Mouse (Mus musculus) embryonic facial prominence, embryonic 10.5 days (tissue): ENCODE data around the gene Tiprl. TPM values are rescaled to one million over a fixed set of nuclear protein-coding genes. Genes with fewer than 3 reads are reported as not detected.

Experiments used
- DNase-seq: peaks from one replicate; pipeline ENCODE4 v3.0.0-alpha.2; 2017; ENCODE audit warnings: low spot score
- H3K27ac ChIP-seq: fragments of 300-500 bp; sonication (generic); replicated peaks from 2 replicates; pipeline ENCODE4 v1.5.1; 2016; ENCODE audit warnings: mild to moderate bottlenecking
- H3K27me3 ChIP-seq: fragments of 300-500 bp; sonication (generic); replicated peaks from 2 replicates; pipeline ENCODE4 v1.6.1; 2016; ENCODE audit warnings: low read depth, mild to moderate bottlenecking; ENCODE audit not compliant: poor library complexity, severe bottlenecking
- H3K36me3 ChIP-seq: fragments of 300-500 bp; sonication (generic); replicated peaks from 2 replicates; pipeline ENCODE4 v1.6.1; 2016; ENCODE audit warnings: mild to moderate bottlenecking, moderate library complexity
- H3K4me1 ChIP-seq: fragments of 300-500 bp; sonication (generic); 2 replicates; pipeline ENCODE4 v1.6.1; 2016
- H3K4me3 ChIP-seq: fragments of 300-500 bp; sonication (generic); 2 replicates; pipeline ENCODE4 v1.5.1; 2016; ENCODE audit warnings: mild to moderate bottlenecking, moderate library complexity
- H3K9me3 ChIP-seq: fragments of 300-500 bp; sonication (generic); 2 replicates; pipeline ENCODE4 v1.6.1; 2016; ENCODE audit warnings: mild to moderate bottlenecking
- WGBS: fragments of 180-500 bp; shearing (Covaris S2); methylation state at CpG from one replicate; pipeline ENCODE4 v1.1.7; 2016; 5-methylcytosine and 5-hydroxymethylcytosine counted together
- polyA plus RNA-seq: library from polyadenylated mRNA; unstranded; fragments of >200 nt; fragmentation: Nextera tagmentation; extraction: Ambion mirVana; gene quantifications from 2 replicates; pipeline ENCODE4 v1.2.1, GENCODE M21; 2016

Gene Tiprl
- polyA plus RNA-seq, 1 experiment from 2014 or later = 105 TPM

DNA sequence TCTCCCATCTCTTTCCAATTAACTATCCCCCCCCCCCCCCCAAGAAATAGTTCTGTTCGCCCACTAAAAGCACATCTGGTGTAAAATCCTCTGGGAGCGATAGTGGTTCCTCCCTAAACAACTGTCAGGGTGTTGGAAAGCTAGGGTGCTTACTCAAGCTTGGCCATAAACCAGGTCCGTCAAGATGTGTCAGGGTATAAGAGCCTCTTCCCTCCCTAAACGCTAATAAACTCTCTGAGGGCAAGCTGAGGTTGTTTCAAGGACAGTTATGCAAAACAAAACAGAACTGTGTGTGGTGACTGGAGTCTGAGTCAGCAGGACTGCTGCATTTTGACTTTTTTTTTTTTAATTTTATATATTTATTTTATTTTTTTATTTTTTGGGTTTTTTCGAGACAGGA, 10.3 kb upstream of the Tiprl start:
- 87% methylated on average over 5 of the region's 5 CpGs for WGBS
- no peaks in the 10 kb centered on the region for H3K27me3 ChIP-seq
- H3K36me3 ChIP-seq = no peaks in the 10 kb centered on the region
- H3K4me1 ChIP-seq = no peaks in the 10 kb centered on the region
- no peak overlapping the region for H3K4me3 ChIP-seq
- H3K27ac ChIP-seq = no peak overlapping the region
- no peak for DNase-seq
- H3K9me3 ChIP-seq = no peaks in the 10 kb centered on the region

DNA sequence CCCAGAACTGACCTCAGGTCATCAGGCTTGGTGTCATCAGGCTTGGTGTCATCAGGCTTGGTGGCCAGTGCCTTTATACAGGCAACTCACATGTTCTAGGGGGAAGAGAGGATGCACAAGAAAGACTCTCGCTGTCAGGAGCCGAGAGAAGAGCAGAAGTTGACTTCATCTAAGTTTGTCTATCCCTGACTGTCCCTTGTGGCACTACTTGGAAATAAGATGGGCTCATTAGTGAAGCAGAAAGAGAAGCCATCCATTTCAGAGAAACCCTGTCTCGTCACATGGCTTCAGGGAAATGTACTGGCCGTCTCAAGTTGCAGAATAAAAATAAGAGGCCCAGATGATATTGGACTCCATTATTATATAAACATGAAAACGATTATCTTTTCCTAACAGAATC, 9.8 kb upstream of the Tiprl start:
- no peak overlapping the region for H3K4me3 ChIP-seq
- H3K9me3 ChIP-seq = no peaks in the 10 kb centered on the region
- no peak overlapping the region for H3K27ac ChIP-seq
- H3K4me1 ChIP-seq = no peaks in the 10 kb centered on the region
- H3K27me3 ChIP-seq = no peaks in the 10 kb centered on the region
- no peaks in the 10 kb centered on the region for H3K36me3 ChIP-seq
- no peak for DNase-seq
- 86% methylated on average over 5 of the region's 5 CpGs for WGBS

DNA sequence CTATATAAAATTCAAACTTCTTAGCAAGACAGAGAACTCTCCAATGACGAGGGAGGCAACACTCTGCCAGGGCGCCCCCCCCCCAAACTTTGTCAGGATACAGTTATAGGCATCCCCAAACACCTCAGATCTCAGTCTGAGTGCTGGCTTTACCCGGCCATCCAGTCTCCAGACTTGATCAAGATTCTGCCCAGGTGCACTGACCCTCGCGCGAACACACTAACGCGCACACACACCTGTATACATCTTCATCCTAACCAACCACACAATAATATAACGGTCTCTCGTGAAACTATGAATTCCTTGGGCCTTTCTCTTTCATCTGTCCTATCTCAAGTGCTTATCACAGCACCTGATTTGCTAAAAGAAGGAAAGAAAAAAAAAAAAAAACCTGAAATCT, 950 bp downstream of the Tiprl start:
- Histone ChIP-seq H3K36me3 (peaks cover 3% of the 10 kb centered on the region; the same call in 1 of the 2 replicates), H3K4me3 (peak overlapping the region; percentile 88), H3K27ac (peak overlapping the region; percentile 91; the same call in 1 of the 2 replicates), H3K27me3 (no peaks in the 10 kb centered on the region), H3K4me1 (peaks cover 20% of the 10 kb centered on the region), H3K9me3 (no peaks in the 10 kb centered on the region)
- 15% methylated on average over 10 of the region's 10 CpGs for WGBS
- DNase-seq = no peak

DNA sequence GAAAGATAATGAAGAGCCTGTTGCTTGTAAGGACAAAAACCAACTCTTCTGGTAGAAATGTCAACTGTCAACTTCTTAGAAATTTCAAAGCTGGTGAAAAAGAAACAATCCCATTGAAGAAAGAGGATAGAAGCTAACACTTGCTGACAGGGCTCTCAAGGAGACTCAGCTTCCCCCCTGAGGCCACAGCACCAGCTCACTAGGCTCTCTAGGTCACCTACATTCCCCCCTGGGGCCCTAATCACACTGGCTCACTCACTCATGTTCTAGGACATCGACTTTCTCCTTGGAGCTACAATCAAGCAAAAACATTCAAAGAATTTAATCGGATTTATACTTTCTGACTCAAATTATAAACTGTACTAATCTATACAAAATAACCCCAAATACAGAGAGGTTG, 3.0 kb downstream of the Tiprl start:
- no peak for DNase-seq
- H3K4me1 ChIP-seq = peaks cover 20% of the 10 kb centered on the region
- H3K27me3 ChIP-seq = no peaks in the 10 kb centered on the region
- 73% methylated on average over 2 of the region's 2 CpGs for WGBS
- no peak overlapping the region for H3K4me3 ChIP-seq
- no peaks in the 10 kb centered on the region for H3K9me3 ChIP-seq
- peaks cover 3% of the 10 kb centered on the region; the same call in 1 of the 2 replicates for H3K36me3 ChIP-seq
- no peak overlapping the region for H3K27ac ChIP-seq

DNA sequence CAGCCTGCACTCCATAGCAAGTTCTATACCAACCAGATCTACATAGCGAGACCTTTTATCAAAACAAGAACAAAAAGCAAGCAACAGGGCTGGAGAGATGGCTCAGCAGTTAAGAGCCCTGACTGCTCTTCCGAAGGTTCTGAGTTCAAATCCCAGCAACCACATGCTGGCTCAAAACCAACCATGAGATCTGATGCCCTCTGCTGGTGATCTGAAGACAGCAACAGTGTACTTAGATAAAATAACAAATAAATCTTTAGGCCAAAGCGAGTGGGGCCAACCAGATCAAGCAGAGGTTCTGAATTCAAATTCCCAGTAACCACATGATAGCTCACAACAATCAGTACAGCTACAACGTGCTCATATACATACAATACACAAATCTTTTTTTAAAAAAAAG, 6.1 kb downstream of the Tiprl start:
- Histone ChIP-seq H3K9me3 (no peaks in the 10 kb centered on the region), H3K27me3 (no peaks in the 10 kb centered on the region), H3K27ac (no peak overlapping the region), H3K36me3 (peaks cover 18% of the 10 kb centered on the region), H3K4me1 (peaks cover 10% of the 10 kb centered on the region), H3K4me3 (no peak overlapping the region)
- 94% methylated on average over 4 of the region's 4 CpGs for WGBS
- DNase-seq = no peak

DNA sequence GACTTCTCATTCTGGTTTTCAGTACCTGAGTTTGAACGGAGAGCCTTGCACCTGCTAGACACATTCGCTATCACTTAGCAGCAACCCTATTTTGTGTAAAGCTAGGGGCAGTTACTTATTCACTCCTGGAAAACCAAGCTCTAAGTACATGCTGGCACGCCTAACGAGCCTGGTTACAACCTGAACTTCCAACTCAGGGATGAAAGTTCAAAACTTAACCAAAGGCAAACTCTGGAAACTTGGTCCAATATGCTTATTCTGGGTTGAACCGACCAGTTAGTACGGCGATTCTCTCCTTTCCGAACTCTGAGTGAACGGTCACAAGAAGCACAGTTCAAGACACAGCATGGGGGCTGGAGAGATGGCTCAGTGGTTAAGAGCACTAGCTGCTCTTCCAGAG, 7.2 kb downstream of the Tiprl start:
- Histone ChIP-seq H3K36me3 (peaks cover 29% of the 10 kb centered on the region), H3K4me3 (no peak overlapping the region), H3K4me1 (0 out of 2 replicates have a peak, but pooled peaks cover 3% of the 10 kb centered on the region), H3K27me3 (no peaks in the 10 kb centered on the region), H3K9me3 (no peaks in the 10 kb centered on the region), H3K27ac (no peak overlapping the region)
- DNase-seq = no peak
- WGBS = 95% methylated on average over 9 of the region's 9 CpGs

DNA sequence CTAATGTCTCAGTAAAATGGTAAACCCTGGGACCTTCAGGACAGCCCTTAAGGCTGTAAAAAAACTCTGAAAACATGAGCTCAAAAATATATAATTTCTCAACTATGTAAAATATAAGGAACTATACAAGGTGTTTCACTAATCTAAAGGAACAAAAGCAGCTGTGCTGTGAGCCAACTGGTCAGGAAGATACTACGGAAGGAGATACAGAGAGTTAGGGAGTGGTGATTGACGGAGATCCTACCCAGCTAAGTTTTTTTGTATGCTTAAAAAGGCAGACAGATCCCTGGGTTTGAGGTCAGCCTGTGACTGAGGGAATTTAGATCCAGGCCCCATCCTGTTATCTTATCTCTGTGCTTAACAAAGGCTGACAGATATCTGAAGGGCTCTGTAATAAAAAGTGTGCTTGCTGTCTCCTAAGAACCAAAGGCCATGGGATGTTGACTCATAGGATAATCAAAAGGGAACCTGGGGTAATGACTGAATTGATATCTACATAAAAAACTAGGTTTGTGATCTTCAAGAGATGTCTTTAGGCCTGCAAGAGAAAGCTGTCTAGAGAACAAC, 19.7 kb downstream of the Tiprl start:
- Histone ChIP-seq H3K4me3 (no peak overlapping the region), H3K36me3 (peaks cover 87% of the 10 kb centered on the region), H3K4me1 (no peaks in the 10 kb centered on the region), H3K9me3 (no peaks in the 10 kb centered on the region), H3K27me3 (no peaks in the 10 kb centered on the region), H3K27ac (no peak overlapping the region)
- no peak for DNase-seq
- WGBS = 89% methylated on average over 2 of the region's 2 CpGs

DNA sequence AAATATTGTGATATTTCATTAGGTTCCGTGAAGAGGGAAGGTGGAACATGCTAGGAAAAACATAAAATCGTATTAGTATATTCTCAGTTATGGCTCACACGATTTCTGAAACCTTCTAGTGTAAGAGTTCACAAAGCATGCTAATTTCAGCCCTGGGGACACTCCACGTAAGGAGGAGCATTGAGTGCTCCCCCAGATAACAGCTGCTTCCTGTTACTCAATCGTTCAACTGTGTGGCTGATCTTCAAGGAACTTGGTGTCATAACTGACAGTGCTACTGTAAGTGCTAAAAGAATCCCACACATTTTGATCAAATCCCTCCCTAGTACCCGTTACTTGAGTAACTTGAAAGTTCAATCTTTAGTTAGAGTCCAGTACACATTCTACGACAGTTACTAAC, 21.0 kb downstream of the Tiprl start:
- WGBS = 88% methylated on average over 7 of the region's 7 CpGs
- no peak for DNase-seq
- peaks cover 74% of the 10 kb centered on the region for H3K36me3 ChIP-seq
- H3K27ac ChIP-seq = no peak overlapping the region
- H3K4me1 ChIP-seq = no peaks in the 10 kb centered on the region
- no peaks in the 10 kb centered on the region for H3K27me3 ChIP-seq
- H3K4me3 ChIP-seq = no peak overlapping the region
- no peaks in the 10 kb centered on the region for H3K9me3 ChIP-seq

DNA sequence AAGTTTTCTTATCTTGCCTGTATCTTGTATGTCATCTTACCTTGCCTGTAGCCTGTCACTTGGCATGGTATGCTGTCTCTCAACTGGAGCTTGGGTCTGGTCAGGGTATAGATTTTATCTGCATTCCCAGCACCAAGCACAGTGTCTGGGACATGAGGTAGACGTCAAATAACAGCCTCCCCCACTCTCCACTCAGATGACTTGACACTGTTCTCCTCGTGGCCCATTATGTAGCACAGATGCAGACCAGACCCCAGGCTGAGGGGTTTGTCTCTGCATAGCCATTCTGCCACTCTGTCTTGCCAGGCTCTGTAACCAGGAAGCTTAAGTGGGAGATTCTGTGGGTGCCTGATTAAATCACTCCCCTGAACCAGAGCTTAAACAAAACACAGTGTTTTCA, 31.2 kb downstream of the Tiprl start:
- Histone ChIP-seq H3K27ac (no peak overlapping the region), H3K9me3 (no peaks in the 10 kb centered on the region), H3K4me1 (peaks cover 7% of the 10 kb centered on the region; the same call in 1 of the 2 replicates), H3K4me3 (no peak overlapping the region), H3K36me3 (no peaks in the 10 kb centered on the region), H3K27me3 (no peaks in the 10 kb centered on the region)
- WGBS = 51% methylated on average over 2 of the region's 2 CpGs
- no peak for DNase-seq

DNA sequence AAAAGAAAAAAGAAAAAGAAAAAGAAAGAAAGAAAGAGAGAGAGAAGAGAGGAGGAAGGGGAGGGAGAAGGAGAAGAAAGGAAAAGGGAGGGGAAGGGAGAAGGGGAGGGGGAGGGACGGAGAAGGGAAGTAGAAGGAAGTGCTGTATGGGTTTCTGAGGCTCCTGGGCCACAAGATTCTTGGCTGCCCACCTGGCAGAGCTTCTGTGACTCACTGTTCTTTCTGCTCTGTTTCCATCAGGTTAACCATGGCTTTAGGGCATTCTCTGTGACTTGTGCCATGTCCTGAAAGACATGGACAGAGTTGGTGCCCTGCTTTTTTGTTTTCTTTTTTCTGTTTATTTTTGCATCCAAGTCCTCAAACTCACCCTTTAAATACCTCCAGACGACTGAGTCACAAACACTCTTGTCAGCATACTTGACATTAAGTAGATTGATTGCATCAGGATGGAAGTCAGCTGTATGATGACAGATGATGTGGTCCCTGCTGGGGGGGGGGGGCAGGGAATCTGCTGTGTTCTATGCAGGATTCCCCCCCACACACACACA, 33.2 kb downstream of the Tiprl start:
- no peaks in the 10 kb centered on the region for H3K36me3 ChIP-seq
- DNase-seq = no peak
- no peaks in the 10 kb centered on the region for H3K9me3 ChIP-seq
- H3K27me3 ChIP-seq = no peaks in the 10 kb centered on the region
- WGBS = 60% methylated on average over 2 of the region's 2 CpGs
- H3K4me1 ChIP-seq = peaks cover 7% of the 10 kb centered on the region
- H3K4me3 ChIP-seq = no peak overlapping the region
- no peak overlapping the region for H3K27ac ChIP-seq

DNA sequence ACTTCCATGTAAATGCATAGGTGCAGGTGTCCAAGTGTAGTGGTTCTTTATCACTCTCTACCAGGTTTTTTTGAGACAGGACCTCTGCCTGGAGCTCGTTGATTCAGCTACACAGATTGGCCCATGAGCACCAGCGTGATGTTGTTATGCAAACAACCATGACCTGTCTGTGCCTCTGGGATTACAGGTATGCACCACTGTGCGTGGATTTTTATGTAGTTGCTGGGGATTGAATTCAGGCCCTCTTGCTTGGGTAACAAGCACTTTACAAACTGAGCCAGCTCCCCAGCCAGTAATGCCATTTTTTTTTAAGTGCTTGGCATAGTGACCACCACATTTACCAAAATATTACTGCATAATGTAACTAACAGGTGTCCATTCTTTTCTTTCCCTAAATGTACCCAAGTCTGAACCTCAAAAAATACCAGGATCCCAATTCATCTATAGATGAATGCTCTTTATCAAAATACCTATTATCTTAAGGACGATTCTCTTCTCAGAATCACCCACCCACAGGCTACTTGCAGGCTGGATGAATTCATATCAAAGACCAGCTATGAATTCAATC, 35.3 kb downstream of the Tiprl start:
- Histone ChIP-seq H3K36me3 (no peaks in the 10 kb centered on the region), H3K4me1 (peaks cover 7% of the 10 kb centered on the region), H3K27me3 (no peaks in the 10 kb centered on the region), H3K27ac (no peak overlapping the region), H3K4me3 (no peak overlapping the region), H3K9me3 (no peaks in the 10 kb centered on the region)
- DNase-seq = no peak
- 85% methylated on average over 4 of the region's 4 CpGs for WGBS

DNA sequence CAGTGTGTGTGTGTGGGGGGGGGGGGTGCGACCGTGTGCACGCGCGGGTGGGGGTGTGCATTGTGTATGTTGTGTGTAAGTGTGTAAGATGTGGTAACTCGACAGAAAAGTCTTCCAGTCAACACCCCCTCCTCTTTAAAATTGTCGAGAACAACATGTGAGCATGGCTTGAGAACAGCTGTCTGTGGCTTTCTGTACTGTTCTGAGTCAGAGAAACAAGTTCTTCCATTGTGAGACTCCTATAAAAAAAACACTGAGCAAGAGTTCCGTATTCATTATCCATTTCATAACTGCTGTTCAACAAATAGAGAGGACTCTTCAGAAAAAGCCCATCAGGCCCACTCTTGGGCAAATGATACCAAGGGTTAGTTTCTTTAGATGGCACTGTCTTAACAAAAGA, 36.0 kb downstream of the Tiprl start:
- Histone ChIP-seq H3K36me3 (no peaks in the 10 kb centered on the region), H3K9me3 (no peaks in the 10 kb centered on the region), H3K27me3 (no peaks in the 10 kb centered on the region), H3K27ac (no peak overlapping the region), H3K4me1 (peaks cover 6% of the 10 kb centered on the region), H3K4me3 (no peak overlapping the region)
- no peak for DNase-seq
- WGBS = 85% methylated on average over 8 of the region's 8 CpGs

DNA sequence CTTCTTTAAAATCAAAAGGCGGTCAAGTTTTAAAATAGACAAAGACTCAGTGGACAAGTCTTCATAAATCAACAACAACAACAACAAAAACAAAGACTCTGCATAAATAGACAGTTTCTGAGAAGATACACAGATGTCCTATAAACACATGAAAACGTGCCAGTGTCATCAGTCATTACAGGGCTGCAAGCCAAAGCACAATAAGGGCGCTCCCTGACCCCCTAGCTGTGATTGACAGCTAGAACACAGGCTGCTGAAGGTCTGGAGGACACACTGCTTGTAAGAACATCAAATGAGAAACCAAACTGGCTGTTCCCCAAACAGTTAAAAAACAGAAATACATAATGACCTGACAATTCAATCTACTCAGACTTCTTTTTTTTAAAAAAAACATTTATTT, 37.2 kb downstream of the Tiprl start:
- Histone ChIP-seq H3K4me3 (no peak overlapping the region), H3K4me1 (peaks cover 6% of the 10 kb centered on the region; the same call in 1 of the 2 replicates), H3K27ac (no peak overlapping the region), H3K27me3 (peaks cover 9% of the 10 kb centered on the region; the same call in 1 of the 2 replicates), H3K9me3 (no peaks in the 10 kb centered on the region), H3K36me3 (no peaks in the 10 kb centered on the region)
- no peak for DNase-seq
- WGBS = 76% methylated on average over 3 of the region's 3 CpGs
